Mouse (Mus musculus) spleen, adult 2 months (tissue): ENCODE measurements at regions not wholly inside any gene's neighbourhood (a gene's known extent, or its start where the extent isn't known, plus 50 kb on each side); places are given as distances from the start of the nearest gene placed in this dataset.

Source experiments
- CTCF ChIP-seq: fragments of 200-500 bp; IDR thresholded peaks from 2 replicates; pipeline ENCODE4 v1.5.1; 2011; ENCODE audit warnings: mild to moderate bottlenecking, inconsistent platforms; ENCODE audit not compliant: insufficient read depth, insufficient read length, insufficient replicate concordance; ENCODE audit errors: extremely low read depth
- POLR2A ChIP-seq: fragments of 200-500 bp; IDR thresholded peaks from 2 replicates; pipeline ENCODE4 v1.6.1; 2011; ENCODE audit warnings: low read depth, low read length, inconsistent platforms

DNA sequence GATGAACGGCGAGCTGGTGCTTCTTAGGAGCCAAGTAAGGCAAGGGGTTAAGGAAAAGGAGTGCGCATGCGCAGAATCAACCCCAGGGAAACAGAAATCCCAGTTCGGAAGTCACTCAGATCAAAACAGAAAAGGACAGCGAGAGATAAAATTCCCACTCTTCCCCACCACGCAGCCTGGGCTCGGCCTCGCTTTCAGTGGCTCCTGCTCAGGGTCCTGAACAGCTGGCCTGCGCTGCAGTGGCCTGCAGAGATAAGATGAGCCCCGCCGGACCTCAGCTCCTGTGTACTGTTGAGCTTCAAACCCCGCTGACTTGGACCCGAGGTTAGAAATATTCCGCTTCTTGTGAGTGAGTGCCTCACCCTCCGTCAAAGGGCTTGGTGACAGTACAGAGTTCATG, 428.3 kb downstream of the Matn1 start:
- TF ChIP-seq CTCF (no peak), POLR2A (no peak)
